Mouse (Mus musculus): ENCODE measurements around the gene Tcf7l2. TPM values are rescaled to one million over a fixed set of nuclear protein-coding genes. Genes with fewer than 3 reads are reported as not detected.

Gene Tcf7l2
- polyA plus RNA-seq, 1 experiment from 2014 or later, result 60.6 TPM

DNA sequence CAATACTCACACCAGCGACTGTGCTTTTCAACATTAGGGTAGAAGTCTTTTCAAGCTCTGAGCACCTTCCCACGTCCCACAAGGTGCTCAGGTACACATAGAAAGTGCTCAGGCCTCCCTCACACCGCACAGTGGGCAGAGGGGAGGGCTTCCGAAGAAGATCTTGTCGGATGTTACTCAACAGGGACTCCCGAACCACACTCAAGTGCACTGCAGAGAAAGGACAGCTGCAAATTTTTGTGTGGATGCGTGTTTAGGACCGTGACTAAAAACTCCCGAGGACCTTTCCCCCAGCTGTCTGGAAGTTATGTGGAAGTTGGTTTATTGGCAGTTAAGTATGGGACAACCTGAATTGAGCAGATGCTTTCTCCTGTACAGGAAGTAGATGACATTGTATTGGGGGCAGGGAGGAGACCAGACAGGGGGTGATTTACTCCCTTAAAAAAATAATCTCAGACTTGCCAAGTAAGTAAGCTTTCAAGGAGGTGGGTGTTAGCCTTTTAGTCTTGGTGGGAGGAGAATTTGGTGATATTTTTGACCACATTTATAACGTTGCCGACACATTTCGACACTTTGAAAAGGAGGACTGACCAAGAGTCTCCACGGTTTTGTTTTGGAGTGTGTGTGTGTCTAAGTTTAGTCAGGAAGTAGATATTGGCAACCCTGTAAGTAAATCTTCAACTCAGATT, 5.8 kb downstream of the Tcf7l2 start:
- no peak for ATAC-seq (ENCODE audit: insufficient read depth, low FRiP score, low TSS enrichment)
- Histone ChIP-seq H3K4me3 (ENCODE audit: low read depth, low read length) (no peak overlapping the region), H3K27ac (ENCODE audit: low read depth, low read length) (no peak overlapping the region), H3K27me3 (ENCODE audit: control insufficient read depth, insufficient read depth, low read length) (0 out of 2 replicates have a peak, but pooled peaks cover 3% of the 10 kb centered on the region), H3K4me1 (ENCODE audit: control insufficient read depth, insufficient read depth, low read length) (peaks cover 56% of the 10 kb centered on the region), H3K4me2 (ENCODE audit: low read depth) (no peak overlapping the region), H3K9me3 (ENCODE audit: control insufficient read depth, low read length) (no peaks in the 10 kb centered on the region), H3K36me3 (ENCODE audit: control insufficient read depth, insufficient read depth, low read length) (no peaks in the 10 kb centered on the region), H3K9ac (ENCODE audit: low read length) (no peak overlapping the region)
- WGBS, result 10% methylated on average over 13 of the region's 13 CpGs
- DNase-seq (ENCODE audit: low spot score), result peak; percentile 24

DNA sequence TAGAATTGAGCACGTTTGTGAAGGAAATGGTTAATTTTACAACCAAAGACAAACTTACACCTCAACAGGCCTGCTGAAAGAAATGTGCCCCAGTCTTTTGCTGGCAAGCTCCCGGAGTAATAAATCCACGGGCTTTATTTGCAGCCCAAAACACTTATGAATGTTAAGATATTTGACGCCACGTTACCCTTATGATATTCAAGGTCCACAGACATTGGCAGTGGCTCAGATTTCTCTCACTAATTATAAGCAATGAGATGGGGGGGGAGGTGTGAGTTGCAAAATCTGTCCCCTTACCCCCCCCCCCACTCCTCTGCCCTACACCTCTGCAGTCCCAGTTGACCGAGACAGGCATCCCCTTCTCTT, 6.3 kb downstream of the Tcf7l2 start:
- Histone ChIP-seq H3K9me3 (ENCODE audit: control insufficient read depth, low read length) (no peaks in the 10 kb centered on the region), H3K36me3 (ENCODE audit: control insufficient read depth, insufficient read depth, low read length) (no peaks in the 10 kb centered on the region), H3K27ac (ENCODE audit: low read depth, low read length) (no peak overlapping the region), H3K4me1 (ENCODE audit: control insufficient read depth, insufficient read depth, low read length) (peaks cover 60% of the 10 kb centered on the region), H3K4me2 (ENCODE audit: low read depth) (no peak overlapping the region), H3K4me3 (ENCODE audit: low read depth, low read length) (no peak overlapping the region), H3K27me3 (ENCODE audit: control insufficient read depth, insufficient read depth, low read length) (0 out of 2 replicates have a peak, but pooled peaks cover 3% of the 10 kb centered on the region), H3K9ac (ENCODE audit: low read length) (no peak overlapping the region)
- DNase-seq (ENCODE audit: low spot score) (no peak), ATAC-seq (ENCODE audit: insufficient read depth, low FRiP score, low TSS enrichment) (no peak)
- 12% methylated on average over 6 of the region's 6 CpGs for WGBS

DNA sequence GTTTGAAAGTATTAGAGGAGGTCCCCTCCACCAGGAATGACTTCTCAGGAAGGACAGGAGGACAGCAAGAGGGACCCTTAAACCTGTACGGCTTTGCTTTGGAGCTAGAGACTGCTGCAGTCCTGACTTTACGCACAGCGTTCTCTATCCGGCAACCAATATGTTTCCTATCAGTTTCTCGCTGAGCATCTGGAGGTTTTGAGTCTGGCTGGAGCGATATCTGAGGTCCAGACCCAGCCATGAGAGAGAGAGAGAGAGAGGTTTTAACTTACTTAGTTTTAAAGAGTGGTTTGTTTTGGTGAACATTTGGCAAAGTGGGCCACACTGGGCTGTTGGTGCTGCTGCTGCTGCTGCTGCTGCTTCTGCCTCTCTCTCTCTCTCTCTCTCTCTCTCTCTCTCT, 7.2 kb downstream of the Tcf7l2 start:
- 19% methylated on average over 6 of the region's 6 CpGs for WGBS
- Histone ChIP-seq H3K4me2 (ENCODE audit: low read depth) (peak overlapping the region; percentile 23; the same call in 1 of the 2 replicates), H3K4me3 (ENCODE audit: low read depth, low read length) (no peak overlapping the region), H3K9me3 (ENCODE audit: control insufficient read depth, low read length) (no peaks in the 10 kb centered on the region), H3K9ac (ENCODE audit: low read length) (no peak overlapping the region), H3K4me1 (ENCODE audit: control insufficient read depth, insufficient read depth, low read length) (peaks cover 60% of the 10 kb centered on the region), H3K36me3 (ENCODE audit: control insufficient read depth, insufficient read depth, low read length) (no peaks in the 10 kb centered on the region), H3K27me3 (ENCODE audit: control insufficient read depth, insufficient read depth, low read length) (0 out of 2 replicates have a peak, but pooled peaks cover 3% of the 10 kb centered on the region), H3K27ac (ENCODE audit: low read depth, low read length) (no peak overlapping the region)
- ATAC-seq (ENCODE audit: insufficient read depth, low FRiP score, low TSS enrichment) (no peak), DNase-seq (ENCODE audit: low spot score) (peak; percentile 27)

DNA sequence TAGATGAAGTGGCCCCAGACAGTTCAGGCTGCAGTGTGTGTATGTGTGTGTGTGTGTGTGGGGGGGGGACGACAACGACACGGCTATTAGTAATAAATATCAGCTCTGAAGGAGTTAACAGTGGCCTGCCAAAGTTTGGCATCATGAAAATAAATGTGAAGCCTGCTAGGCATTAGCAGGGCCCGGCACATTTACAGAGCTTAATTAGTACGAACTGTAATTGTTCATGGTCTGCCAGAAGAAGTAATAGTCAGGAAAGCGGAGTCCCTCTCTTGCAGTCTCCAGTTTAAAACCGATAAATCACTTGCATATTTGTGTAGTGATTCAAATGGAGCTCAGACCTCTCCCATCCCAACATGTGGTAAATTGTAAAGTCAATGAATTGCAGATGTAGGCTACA, 7.9 kb downstream of the Tcf7l2 start:
- H3K4me2 ChIP-seq (ENCODE audit: low read depth), result no peak overlapping the region; the same call in 1 of the 2 replicates
- no peak overlapping the region for H3K27ac ChIP-seq (ENCODE audit: low read depth, low read length)
- no peaks in the 10 kb centered on the region for H3K36me3 ChIP-seq (ENCODE audit: control insufficient read depth, insufficient read depth, low read length)
- H3K9me3 ChIP-seq (ENCODE audit: control insufficient read depth, low read length), result no peaks in the 10 kb centered on the region
- DNase-seq (ENCODE audit: low spot score) (peak; percentile 13), ATAC-seq (ENCODE audit: insufficient read depth, low FRiP score, low TSS enrichment) (no peak; the same call in 1 of the 2 replicates)
- peaks cover 60% of the 10 kb centered on the region for H3K4me1 ChIP-seq (ENCODE audit: control insufficient read depth, insufficient read depth, low read length)
- H3K4me3 ChIP-seq (ENCODE audit: low read depth, low read length), result no peak overlapping the region
- H3K27me3 ChIP-seq (ENCODE audit: control insufficient read depth, insufficient read depth, low read length), result 0 out of 2 replicates have a peak, but pooled peaks cover 3% of the 10 kb centered on the region
- H3K9ac ChIP-seq (ENCODE audit: low read length), result no peak overlapping the region
- 12% methylated on average over 7 of the region's 7 CpGs for WGBS

DNA sequence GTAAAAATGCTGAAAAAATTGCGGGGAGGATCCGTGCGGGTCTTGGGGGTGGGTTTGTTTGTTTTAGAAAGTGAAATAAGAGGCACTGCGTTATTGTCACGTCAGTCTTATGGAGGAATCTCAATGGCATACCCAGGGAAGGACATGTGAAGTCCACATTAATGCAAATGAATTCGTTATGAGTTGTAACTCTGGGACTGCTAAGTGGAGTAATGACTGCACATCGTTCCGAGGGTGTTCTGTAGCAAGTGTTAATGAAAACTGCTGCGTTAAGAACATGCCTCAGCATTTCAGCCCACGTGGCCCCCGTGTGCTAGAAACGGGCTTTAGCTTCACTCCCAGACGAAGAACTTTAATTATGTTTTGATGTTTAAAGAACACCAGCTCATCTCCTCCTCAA, 8.4 kb downstream of the Tcf7l2 start:
- Histone ChIP-seq H3K4me3 (ENCODE audit: low read depth, low read length) (no peak overlapping the region), H3K27ac (ENCODE audit: low read depth, low read length) (no peak overlapping the region), H3K4me2 (ENCODE audit: low read depth) (no peak overlapping the region; the same call in 1 of the 2 replicates), H3K36me3 (ENCODE audit: control insufficient read depth, insufficient read depth, low read length) (no peaks in the 10 kb centered on the region), H3K9me3 (ENCODE audit: control insufficient read depth, low read length) (no peaks in the 10 kb centered on the region), H3K4me1 (ENCODE audit: control insufficient read depth, insufficient read depth, low read length) (peaks cover 58% of the 10 kb centered on the region), H3K27me3 (ENCODE audit: control insufficient read depth, insufficient read depth, low read length) (0 out of 2 replicates have a peak, but pooled peaks cover 3% of the 10 kb centered on the region), H3K9ac (ENCODE audit: low read length) (no peak overlapping the region)
- ATAC-seq (ENCODE audit: insufficient read depth, low FRiP score, low TSS enrichment) (no peak), DNase-seq (ENCODE audit: low spot score) (peak; percentile 16)
- WGBS, result 27% methylated on average over 13 of the region's 13 CpGs

DNA sequence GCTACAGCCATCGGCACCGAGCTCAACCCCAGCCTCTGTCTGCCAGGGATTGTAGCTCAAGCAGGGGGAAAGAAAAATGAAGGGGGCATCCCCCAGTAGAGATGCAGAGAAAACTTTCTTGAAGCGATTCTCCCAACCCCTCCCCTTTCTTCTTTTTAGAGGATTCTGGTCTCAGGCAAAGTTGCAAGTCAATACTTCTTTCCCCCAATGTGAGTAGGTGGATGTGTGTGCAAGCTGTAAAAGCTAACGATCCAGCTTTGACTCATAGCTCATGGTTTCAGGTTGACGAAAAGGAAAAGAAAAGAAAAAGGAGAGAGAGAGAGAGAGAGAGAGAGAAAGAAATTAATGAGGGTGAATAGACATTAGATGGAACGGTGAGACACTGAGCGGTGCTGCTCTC, 8.8 kb downstream of the Tcf7l2 start:
- H3K27ac ChIP-seq (ENCODE audit: low read depth, low read length), result no peak overlapping the region
- peaks cover 54% of the 10 kb centered on the region for H3K4me1 ChIP-seq (ENCODE audit: control insufficient read depth, insufficient read depth, low read length)
- H3K36me3 ChIP-seq (ENCODE audit: control insufficient read depth, insufficient read depth, low read length), result no peaks in the 10 kb centered on the region
- H3K4me3 ChIP-seq (ENCODE audit: low read depth, low read length), result no peak overlapping the region
- no peaks in the 10 kb centered on the region for H3K9me3 ChIP-seq (ENCODE audit: control insufficient read depth, low read length)
- no peak for DNase-seq (ENCODE audit: low spot score)
- no peak overlapping the region for H3K4me2 ChIP-seq (ENCODE audit: low read depth)
- H3K9ac ChIP-seq (ENCODE audit: low read length), result no peak overlapping the region
- ATAC-seq (ENCODE audit: insufficient read depth, low FRiP score, low TSS enrichment), result no peak
- H3K27me3 ChIP-seq (ENCODE audit: control insufficient read depth, insufficient read depth, low read length), result 0 out of 2 replicates have a peak, but pooled peaks cover 3% of the 10 kb centered on the region
- 37% methylated on average over 7 of the region's 7 CpGs for WGBS

DNA sequence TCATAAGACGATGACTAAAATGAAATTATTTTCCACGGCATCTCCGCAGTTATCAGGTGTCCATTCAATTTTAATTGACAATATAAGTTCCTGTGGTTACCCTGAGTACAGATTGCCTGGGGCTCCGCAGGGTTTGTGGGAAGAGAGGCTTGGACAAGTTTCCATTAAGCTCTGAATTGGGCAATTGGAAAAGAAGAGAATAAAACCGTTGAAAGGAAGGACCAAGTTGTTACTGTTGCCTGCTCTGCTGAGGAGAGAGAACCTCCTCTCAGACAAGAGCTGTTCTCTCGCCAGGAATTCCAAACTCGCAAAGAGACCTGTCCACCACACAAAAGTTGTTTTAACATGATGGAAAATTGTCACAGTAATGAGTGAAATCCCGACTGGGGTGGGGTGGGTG, 11.2 kb downstream of the Tcf7l2 start:
- 63% methylated on average over 8 of the region's 8 CpGs for WGBS
- no peak overlapping the region for H3K9ac ChIP-seq (ENCODE audit: low read length)
- no peak overlapping the region for H3K4me2 ChIP-seq (ENCODE audit: low read depth)
- 0 out of 2 replicates have a peak, but pooled peaks cover 3% of the 10 kb centered on the region for H3K27me3 ChIP-seq (ENCODE audit: control insufficient read depth, insufficient read depth, low read length)
- no peak overlapping the region for H3K27ac ChIP-seq (ENCODE audit: low read depth, low read length)
- peaks cover 39% of the 10 kb centered on the region for H3K4me1 ChIP-seq (ENCODE audit: control insufficient read depth, insufficient read depth, low read length)
- DNase-seq (ENCODE audit: low spot score), result no peak
- H3K36me3 ChIP-seq (ENCODE audit: control insufficient read depth, insufficient read depth, low read length), result no peaks in the 10 kb centered on the region
- ATAC-seq (ENCODE audit: insufficient read depth, low FRiP score, low TSS enrichment), result no peak
- no peak overlapping the region for H3K4me3 ChIP-seq (ENCODE audit: low read depth, low read length)
- no peaks in the 10 kb centered on the region for H3K9me3 ChIP-seq (ENCODE audit: control insufficient read depth, low read length)

DNA sequence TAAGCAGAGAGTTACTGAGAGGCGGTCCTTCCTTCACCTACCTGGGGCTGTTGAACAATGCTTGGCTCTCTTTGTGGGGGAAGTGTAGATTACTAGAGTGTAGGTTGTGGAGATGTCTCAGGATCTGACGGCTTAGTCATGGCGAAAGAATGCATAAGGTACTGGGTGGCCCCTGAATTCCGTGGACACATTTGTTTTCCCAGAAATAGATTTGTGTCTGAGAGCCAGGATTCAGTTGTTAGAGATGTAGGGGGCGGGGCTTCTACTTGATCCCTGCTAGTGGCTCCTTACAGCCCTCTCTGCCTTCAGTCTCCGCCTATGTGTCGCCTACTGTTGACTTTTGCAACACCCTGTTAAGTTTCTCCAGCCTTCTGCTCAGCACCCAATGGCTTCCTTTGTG, 12.7 kb downstream of the Tcf7l2 start:
- DNase-seq (ENCODE audit: low spot score), result no peak
- H3K27ac ChIP-seq (ENCODE audit: low read depth, low read length), result no peak overlapping the region
- H3K4me2 ChIP-seq (ENCODE audit: low read depth), result no peak overlapping the region
- H3K9ac ChIP-seq (ENCODE audit: low read length), result no peak overlapping the region
- 58% methylated on average over 7 of the region's 7 CpGs for WGBS
- ATAC-seq (ENCODE audit: insufficient read depth, low FRiP score, low TSS enrichment), result no peak
- peaks cover 25% of the 10 kb centered on the region for H3K4me1 ChIP-seq (ENCODE audit: control insufficient read depth, insufficient read depth, low read length)
- no peak overlapping the region for H3K4me3 ChIP-seq (ENCODE audit: low read depth, low read length)
- no peaks in the 10 kb centered on the region for H3K9me3 ChIP-seq (ENCODE audit: control insufficient read depth, low read length)
- H3K27me3 ChIP-seq (ENCODE audit: control insufficient read depth, insufficient read depth, low read length), result 0 out of 2 replicates have a peak, but pooled peaks cover 3% of the 10 kb centered on the region
- no peaks in the 10 kb centered on the region for H3K36me3 ChIP-seq (ENCODE audit: control insufficient read depth, insufficient read depth, low read length)

DNA sequence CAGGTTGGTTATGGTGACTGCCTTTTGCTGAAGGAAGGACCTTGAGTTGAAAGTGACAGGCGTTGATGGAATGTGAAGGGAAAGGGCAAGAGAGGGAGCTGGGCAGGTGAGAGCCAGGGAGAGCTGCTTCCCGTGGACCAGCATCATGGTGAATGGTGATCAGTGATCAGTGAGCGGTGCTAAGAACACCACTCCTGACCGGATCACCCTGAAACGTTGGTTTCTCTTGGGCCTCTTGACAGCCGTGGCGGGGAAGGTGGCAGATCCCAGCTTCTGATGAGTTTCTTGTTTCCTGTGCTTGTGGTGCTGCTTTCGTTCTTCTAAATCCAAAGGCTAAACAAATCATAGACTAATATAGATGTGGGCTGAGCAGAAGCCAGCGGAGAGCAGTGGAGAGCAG, 13.8 kb downstream of the Tcf7l2 start:
- 0 out of 2 replicates have a peak, but pooled peaks cover 3% of the 10 kb centered on the region for H3K27me3 ChIP-seq (ENCODE audit: control insufficient read depth, insufficient read depth, low read length)
- 90% methylated on average over 9 of the region's 9 CpGs for WGBS
- no peak overlapping the region for H3K27ac ChIP-seq (ENCODE audit: low read depth, low read length)

More for the DNA sequence above, 13.8 kb downstream of the Tcf7l2 start:
- H3K4me1 ChIP-seq (ENCODE audit: control insufficient read depth, insufficient read depth, low read length), result peaks cover 13% of the 10 kb centered on the region
- no peaks in the 10 kb centered on the region for H3K9me3 ChIP-seq (ENCODE audit: control insufficient read depth, low read length)
- H3K4me3 ChIP-seq (ENCODE audit: low read depth, low read length), result no peak overlapping the region
- DNase-seq (ENCODE audit: low spot score) (no peak), ATAC-seq (ENCODE audit: insufficient read depth, low FRiP score, low TSS enrichment) (no peak)
- no peak overlapping the region for H3K9ac ChIP-seq (ENCODE audit: low read length)
- no peaks in the 10 kb centered on the region for H3K36me3 ChIP-seq (ENCODE audit: control insufficient read depth, insufficient read depth, low read length)
- H3K4me2 ChIP-seq (ENCODE audit: low read depth), result no peak overlapping the region

Data from neural tube, embryonic 11.5 days (tissue).